Mouse (Mus musculus) testis, postnatal 14 days (tissue): ENCODE data around the gene Kcnj14.
A peak's percentile ranks its signal among the peaks of the same experiment; 100 is the strongest.

Experiments used
- DNase-seq: peaks from one replicate; pipeline ENCODE4 v3.0.0; 2021; ENCODE audit warnings: low spot score

The Kcnj14 gene

GRCm38 (mm10) chr7:45796950-45797349 is 27.6 kb downstream of the Kcnj14 start:
- DNase-seq = no peak

- no peak for DNase-seq
These were observed 29.6 kb downstream of the Kcnj14 start for GRCm38 (mm10) chr7:45794971-45795370.

- DNase-seq = no peak
These were observed 30.5 kb downstream of the Kcnj14 start for GRCm38 (mm10) chr7:45793969-45794585.

- no peak for DNase-seq
These were observed 31.3 kb downstream of the Kcnj14 start for GRCm38 (mm10) chr7:45793240-45793639.

GRCm38 (mm10) chr7:45791756-45792490 is 32.7 kb downstream of the Kcnj14 start:
- DNase-seq = no peak

GRCm38 (mm10) chr7:45790721-45791120 is 33.9 kb downstream of the Kcnj14 start:
- DNase-seq = no peak

- DNase-seq = no peak
These were observed 36.9 kb downstream of the Kcnj14 start for GRCm38 (mm10) chr7:45787642-45788041.

- peak; percentile 81 for DNase-seq
These were observed 37.7 kb downstream of the Kcnj14 start for GRCm38 (mm10) chr7:45786661-45787413.

GRCm38 (mm10) chr7:45786136-45786578 is 38.4 kb downstream of the Kcnj14 start:
- peak; percentile 69 for DNase-seq

- DNase-seq = peak; percentile 70
These were observed 39.0 kb downstream of the Kcnj14 start for GRCm38 (mm10) chr7:45785388-45786135.

GRCm38 (mm10) chr7:45784524-45785372 is 39.8 kb downstream of the Kcnj14 start, which contains the start of gene Sult2b1:
Gene Sult2b1 (minus strand): TSS chr7:45784669.
- DNase-seq = peak; percentile 67

- peak; percentile 77 for DNase-seq
These were observed 41.0 kb downstream of the Kcnj14 start, which contains the start of gene Lmtk3 for GRCm38 (mm10) chr7:45783511-45784091. Gene Lmtk3 (plus strand): TSS chr7:45783738.

GRCm38 (mm10) chr7:45782271-45782670 is 42.3 kb downstream of the Kcnj14 start:
- DNase-seq = no peak

GRCm38 (mm10) chr7:45779081-45779641 is 45.4 kb downstream of the Kcnj14 start:
- DNase-seq = no peak

- DNase-seq = no peak
These were observed 49.3 kb downstream of the Kcnj14 start for GRCm38 (mm10) chr7:45775237-45775636.

- DNase-seq = no peak
These were observed 53.5 kb downstream of the Kcnj14 start for GRCm38 (mm10) chr7:45771101-45771500.

- no peak for DNase-seq
These were observed 54.0 kb downstream of the Kcnj14 start for GRCm38 (mm10) chr7:45770427-45771082.

GRCm38 (mm10) chr7:45767500-45767899 is 57.1 kb downstream of the Kcnj14 start:
- DNase-seq = no peak

- DNase-seq = no peak
These were observed 57.8 kb downstream of the Kcnj14 start for GRCm38 (mm10) chr7:45766764-45767163.
